Mouse (Mus musculus): ENCODE results near the gene Pigk. TPM values are rescaled to one million over a fixed set of nuclear protein-coding genes. Genes with fewer than 3 reads are reported as not detected.

Gene Pigk
- polyA plus RNA-seq, 1 experiment from 2014 or later, result 37.5 TPM

DNA sequence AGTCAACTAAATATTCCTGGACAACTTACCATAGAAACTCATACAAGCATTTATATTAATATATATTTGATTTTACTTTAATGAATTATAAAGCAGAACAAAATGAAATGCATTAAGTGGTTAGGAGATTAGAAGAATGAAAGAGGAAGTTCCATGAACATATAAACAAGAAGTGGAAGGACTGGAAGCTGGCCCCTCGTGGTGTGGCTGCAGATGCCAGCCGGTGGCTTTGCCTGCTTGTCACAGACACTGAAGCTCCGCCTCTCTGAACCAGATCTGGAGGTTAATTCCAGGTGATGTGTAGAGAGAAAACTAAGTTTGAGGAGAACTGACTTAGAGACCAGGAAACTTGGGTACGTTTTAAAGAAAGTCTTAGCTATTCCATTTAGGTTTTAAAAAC is 181.0 kb downstream of the Pigk start:
- WGBS (ENCODE audit: insufficient replicate concordance), result 49% methylated on average over 4 of the region's 4 CpGs
- Histone ChIP-seq H3K9me3 (replicated peaks; ENCODE audit: control insufficient read depth, low read length) (no peaks in the 10 kb centered on the region), H3K4me2 (no peak overlapping the region), H3K4me3 (ENCODE audit: low read depth, low read length) (no peak overlapping the region), H3K27ac (ENCODE audit: low read depth, low read length) (no peak overlapping the region), H3K9ac (ENCODE audit: low read depth, low read length) (no peak overlapping the region), H3K36me3 (ENCODE audit: control insufficient read depth, insufficient read depth, low read length) (no peaks in the 10 kb centered on the region), H3K4me1 (ENCODE audit: control insufficient read depth, insufficient read depth, low read length) (no peaks in the 10 kb centered on the region), H3K27me3 (ENCODE audit: control insufficient read depth, insufficient read depth, low read length) (no peaks in the 10 kb centered on the region)
- no peak for ATAC-seq (replicated peaks; ENCODE audit: insufficient number of reproducible peaks, low FRiP score, low TSS enrichment)

DNA sequence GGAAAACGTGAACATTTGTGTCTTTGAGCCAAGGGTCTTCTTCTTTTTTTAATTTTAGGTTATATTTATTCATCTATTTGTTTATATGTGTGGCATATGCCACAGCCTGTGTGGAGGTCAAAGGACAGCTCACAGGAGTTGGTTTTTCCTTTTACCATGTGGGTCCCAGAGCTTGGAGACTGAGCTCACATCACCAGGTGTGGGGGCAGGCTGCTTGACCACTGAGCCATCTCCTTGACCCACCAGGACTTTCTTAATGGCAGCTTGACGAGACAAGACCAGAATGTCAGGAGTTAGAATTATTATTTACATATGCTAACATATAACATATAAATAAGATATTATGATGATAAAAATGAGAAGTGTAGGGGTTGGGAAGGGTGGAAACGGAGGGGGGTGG is 182.2 kb downstream of the Pigk start:
- no peaks in the 10 kb centered on the region for H3K36me3 ChIP-seq (ENCODE audit: control insufficient read depth, insufficient read depth, low read length)
- no peak overlapping the region for H3K4me3 ChIP-seq (ENCODE audit: low read depth, low read length)
- H3K9me3 ChIP-seq (replicated peaks; ENCODE audit: control insufficient read depth, low read length), result no peaks in the 10 kb centered on the region
- no peak overlapping the region for H3K9ac ChIP-seq (ENCODE audit: low read depth, low read length)
- H3K27me3 ChIP-seq (ENCODE audit: control insufficient read depth, insufficient read depth, low read length), result no peaks in the 10 kb centered on the region
- H3K27ac ChIP-seq (ENCODE audit: low read depth, low read length), result no peak overlapping the region
- no peak overlapping the region for H3K4me2 ChIP-seq
- no peaks in the 10 kb centered on the region for H3K4me1 ChIP-seq (ENCODE audit: control insufficient read depth, insufficient read depth, low read length)
- 70% methylated on average over 3 of the region's 3 CpGs for WGBS (ENCODE audit: insufficient replicate concordance)
- no peak for ATAC-seq (replicated peaks; ENCODE audit: insufficient number of reproducible peaks, low FRiP score, low TSS enrichment)

DNA sequence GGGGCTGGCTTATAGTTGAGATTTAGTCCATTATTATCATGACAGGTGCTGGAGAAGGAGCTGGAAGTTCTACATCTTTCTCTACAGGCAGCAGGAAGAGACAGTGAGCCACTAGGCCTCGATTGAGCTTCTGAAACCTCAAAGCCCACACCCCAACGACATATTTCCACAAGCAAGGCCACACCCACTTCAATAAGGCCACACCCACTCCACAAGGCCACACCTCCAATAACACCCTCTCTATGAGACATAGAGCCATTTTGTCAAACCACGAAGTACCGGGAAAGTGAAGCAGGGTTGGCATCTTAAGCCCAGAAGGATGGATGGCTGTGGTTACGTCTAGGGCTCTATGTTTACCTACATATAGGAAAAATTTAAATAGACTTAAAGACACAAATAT is 183.3 kb downstream of the Pigk start:
- Histone ChIP-seq H3K9me3 (replicated peaks; ENCODE audit: control insufficient read depth, low read length) (no peaks in the 10 kb centered on the region), H3K4me3 (ENCODE audit: low read depth, low read length) (no peak overlapping the region), H3K27ac (ENCODE audit: low read depth, low read length) (no peak overlapping the region), H3K4me1 (ENCODE audit: control insufficient read depth, insufficient read depth, low read length) (no peaks in the 10 kb centered on the region), H3K36me3 (ENCODE audit: control insufficient read depth, insufficient read depth, low read length) (no peaks in the 10 kb centered on the region), H3K27me3 (ENCODE audit: control insufficient read depth, insufficient read depth, low read length) (no peaks in the 10 kb centered on the region), H3K9ac (ENCODE audit: low read depth, low read length) (no peak overlapping the region), H3K4me2 (no peak overlapping the region)
- WGBS (ENCODE audit: insufficient replicate concordance), result 73% methylated on average over 5 of the region's 5 CpGs
- no peak for ATAC-seq (replicated peaks; ENCODE audit: insufficient number of reproducible peaks, low FRiP score, low TSS enrichment)

DNA sequence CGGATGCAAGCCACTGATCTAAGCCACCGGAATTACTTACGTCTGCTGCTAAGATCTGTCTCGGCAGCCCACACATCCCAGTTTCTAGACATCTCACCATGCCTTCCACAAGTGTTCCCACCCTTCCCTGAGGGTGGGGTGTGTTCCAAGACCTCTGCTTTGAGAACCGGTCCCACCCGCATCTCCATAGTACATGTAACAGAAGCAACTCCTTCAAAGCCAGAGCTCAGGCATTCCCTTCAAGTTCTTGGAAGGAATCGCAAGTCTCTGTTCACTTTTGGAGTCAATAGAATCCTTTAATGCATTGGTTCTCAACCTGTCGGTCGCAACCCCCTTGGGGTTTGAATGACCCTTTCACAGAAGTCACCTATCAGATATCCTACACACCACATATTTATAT is 185.0 kb downstream of the Pigk start:
- Histone ChIP-seq H3K27ac (ENCODE audit: low read depth, low read length) (no peak overlapping the region), H3K4me1 (ENCODE audit: control insufficient read depth, insufficient read depth, low read length) (no peaks in the 10 kb centered on the region), H3K36me3 (ENCODE audit: control insufficient read depth, insufficient read depth, low read length) (no peaks in the 10 kb centered on the region), H3K4me3 (ENCODE audit: low read depth, low read length) (no peak overlapping the region), H3K4me2 (no peak overlapping the region), H3K9me3 (replicated peaks; ENCODE audit: control insufficient read depth, low read length) (no peaks in the 10 kb centered on the region), H3K9ac (ENCODE audit: low read depth, low read length) (no peak overlapping the region), H3K27me3 (ENCODE audit: control insufficient read depth, insufficient read depth, low read length) (no peaks in the 10 kb centered on the region)
- 88% methylated on average over 9 of the region's 9 CpGs for WGBS (ENCODE audit: insufficient replicate concordance)
- no peak for ATAC-seq (replicated peaks; ENCODE audit: insufficient number of reproducible peaks, low FRiP score, low TSS enrichment)

DNA sequence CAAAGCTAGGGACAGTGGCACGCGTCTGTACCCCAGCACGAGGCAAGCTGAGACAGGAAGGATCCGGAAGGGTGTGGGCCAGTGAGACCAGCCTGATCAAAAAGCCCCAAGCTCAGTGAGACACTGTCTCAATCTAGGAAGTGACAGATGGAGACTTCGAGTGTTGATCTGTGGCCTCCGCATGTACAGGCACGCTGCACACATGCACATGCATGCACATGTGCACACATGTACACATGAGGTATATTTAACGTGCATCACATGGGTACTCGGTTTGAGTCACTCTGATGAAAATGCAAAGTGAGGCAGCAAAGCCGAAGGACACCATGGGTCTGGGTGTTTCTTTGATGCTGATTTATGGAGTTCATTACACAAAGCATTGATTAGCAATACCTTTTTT is 191.1 kb downstream of the Pigk start:
- Histone ChIP-seq H3K4me1 (ENCODE audit: control insufficient read depth, insufficient read depth, low read length) (no peaks in the 10 kb centered on the region), H3K36me3 (ENCODE audit: control insufficient read depth, insufficient read depth, low read length) (no peaks in the 10 kb centered on the region), H3K4me2 (no peak overlapping the region), H3K4me3 (ENCODE audit: low read depth, low read length) (no peak overlapping the region), H3K9ac (ENCODE audit: low read depth, low read length) (no peak overlapping the region), H3K27ac (ENCODE audit: low read depth, low read length) (no peak overlapping the region), H3K27me3 (ENCODE audit: control insufficient read depth, insufficient read depth, low read length) (no peaks in the 10 kb centered on the region), H3K9me3 (replicated peaks; ENCODE audit: control insufficient read depth, low read length) (no peaks in the 10 kb centered on the region)
- ATAC-seq (replicated peaks; ENCODE audit: insufficient number of reproducible peaks, low FRiP score, low TSS enrichment), result no peak
- WGBS (ENCODE audit: insufficient replicate concordance), result 89% methylated on average over 10 of the region's 10 CpGs

DNA sequence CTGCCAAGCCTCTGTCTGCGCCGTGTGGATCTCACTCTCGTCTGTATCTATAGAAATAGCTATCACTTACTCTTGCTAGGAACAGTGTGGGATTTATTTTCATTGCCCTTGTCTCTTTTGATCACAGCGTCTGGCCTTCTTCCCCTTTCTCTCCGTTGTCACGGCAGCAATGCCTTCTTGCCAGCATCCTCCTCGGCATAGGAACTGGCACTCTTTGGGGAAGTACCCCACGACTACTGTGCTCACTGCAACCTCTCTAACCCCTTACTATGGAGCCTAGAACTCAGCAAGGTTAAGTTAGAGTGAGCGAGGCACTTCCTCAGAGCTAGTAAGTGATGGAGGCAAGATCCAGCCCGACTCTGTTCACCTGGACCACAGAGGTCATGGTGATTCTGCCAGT is 191.9 kb downstream of the Pigk start:
- Histone ChIP-seq H3K9me3 (replicated peaks; ENCODE audit: control insufficient read depth, low read length) (no peaks in the 10 kb centered on the region), H3K27ac (ENCODE audit: low read depth, low read length) (no peak overlapping the region), H3K27me3 (ENCODE audit: control insufficient read depth, insufficient read depth, low read length) (no peaks in the 10 kb centered on the region), H3K9ac (ENCODE audit: low read depth, low read length) (no peak overlapping the region), H3K4me1 (ENCODE audit: control insufficient read depth, insufficient read depth, low read length) (no peaks in the 10 kb centered on the region), H3K4me2 (no peak overlapping the region), H3K4me3 (ENCODE audit: low read depth, low read length) (no peak overlapping the region), H3K36me3 (ENCODE audit: control insufficient read depth, insufficient read depth, low read length) (no peaks in the 10 kb centered on the region)
- WGBS (ENCODE audit: insufficient replicate concordance), result 67% methylated on average over 10 of the region's 10 CpGs
- no peak for ATAC-seq (replicated peaks; ENCODE audit: insufficient number of reproducible peaks, low FRiP score, low TSS enrichment)

DNA sequence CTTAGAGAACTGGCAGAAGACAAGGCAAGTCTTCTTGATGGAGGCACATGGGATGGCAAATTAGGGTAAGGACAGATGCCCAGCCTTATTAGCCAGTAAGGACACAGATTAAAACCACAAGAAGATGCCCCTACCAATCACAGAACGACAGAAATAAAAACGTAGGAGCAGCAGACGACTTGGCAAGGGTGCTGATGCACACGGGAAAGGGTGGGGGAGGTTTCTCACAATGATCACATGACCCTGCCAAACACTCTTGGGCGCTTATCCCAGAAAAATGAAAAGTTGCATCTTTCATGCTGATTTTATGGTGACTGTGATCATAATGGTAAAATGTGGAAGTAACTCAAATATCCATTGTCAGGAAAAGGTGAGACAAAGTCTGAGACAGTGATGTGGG is 193.2 kb downstream of the Pigk start:
- no peaks in the 10 kb centered on the region for H3K9me3 ChIP-seq (replicated peaks; ENCODE audit: control insufficient read depth, low read length)
- H3K36me3 ChIP-seq (ENCODE audit: control insufficient read depth, insufficient read depth, low read length), result no peaks in the 10 kb centered on the region
- H3K4me3 ChIP-seq (ENCODE audit: low read depth, low read length), result no peak overlapping the region
- no peaks in the 10 kb centered on the region for H3K4me1 ChIP-seq (ENCODE audit: control insufficient read depth, insufficient read depth, low read length)
- no peaks in the 10 kb centered on the region for H3K27me3 ChIP-seq (ENCODE audit: control insufficient read depth, insufficient read depth, low read length)
- H3K4me2 ChIP-seq, result no peak overlapping the region
- no peak overlapping the region for H3K27ac ChIP-seq (ENCODE audit: low read depth, low read length)
- no peak overlapping the region for H3K9ac ChIP-seq (ENCODE audit: low read depth, low read length)
- no peak for ATAC-seq (replicated peaks; ENCODE audit: insufficient number of reproducible peaks, low FRiP score, low TSS enrichment)
- WGBS (ENCODE audit: insufficient replicate concordance), result 76% methylated on average over 5 of the region's 5 CpGs

DNA sequence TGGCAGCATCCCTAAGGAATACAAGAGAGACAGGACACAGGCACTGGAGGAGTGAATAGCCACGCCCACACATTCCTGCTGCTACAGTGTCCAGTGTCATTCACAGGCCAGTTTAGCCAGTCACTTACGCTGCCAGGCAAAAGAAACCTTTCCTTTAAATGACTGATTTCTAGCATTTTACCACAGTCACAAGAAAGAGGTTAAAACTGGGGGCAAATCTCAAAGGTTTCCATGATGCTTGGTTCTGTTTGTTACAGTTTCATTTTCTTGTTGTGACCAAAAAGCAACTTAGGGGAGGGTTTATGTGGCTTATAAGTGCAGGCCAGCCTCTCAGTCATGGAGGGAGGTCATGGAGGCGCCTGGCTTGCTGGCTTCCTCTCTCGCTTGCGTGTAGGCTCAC is 193.8 kb downstream of the Pigk start:
- no peaks in the 10 kb centered on the region for H3K27me3 ChIP-seq (ENCODE audit: control insufficient read depth, insufficient read depth, low read length)
- no peak overlapping the region for H3K4me2 ChIP-seq
- WGBS (ENCODE audit: insufficient replicate concordance), result 74% methylated on average over 5 of the region's 5 CpGs
- H3K27ac ChIP-seq (ENCODE audit: low read depth, low read length), result no peak overlapping the region
- no peaks in the 10 kb centered on the region for H3K4me1 ChIP-seq (ENCODE audit: control insufficient read depth, insufficient read depth, low read length)
- H3K9me3 ChIP-seq (replicated peaks; ENCODE audit: control insufficient read depth, low read length), result no peaks in the 10 kb centered on the region
- H3K4me3 ChIP-seq (ENCODE audit: low read depth, low read length), result no peak overlapping the region
- H3K36me3 ChIP-seq (ENCODE audit: control insufficient read depth, insufficient read depth, low read length), result no peaks in the 10 kb centered on the region
- no peak overlapping the region for H3K9ac ChIP-seq (ENCODE audit: low read depth, low read length)
- no peak for ATAC-seq (replicated peaks; ENCODE audit: insufficient number of reproducible peaks, low FRiP score, low TSS enrichment)

DNA sequence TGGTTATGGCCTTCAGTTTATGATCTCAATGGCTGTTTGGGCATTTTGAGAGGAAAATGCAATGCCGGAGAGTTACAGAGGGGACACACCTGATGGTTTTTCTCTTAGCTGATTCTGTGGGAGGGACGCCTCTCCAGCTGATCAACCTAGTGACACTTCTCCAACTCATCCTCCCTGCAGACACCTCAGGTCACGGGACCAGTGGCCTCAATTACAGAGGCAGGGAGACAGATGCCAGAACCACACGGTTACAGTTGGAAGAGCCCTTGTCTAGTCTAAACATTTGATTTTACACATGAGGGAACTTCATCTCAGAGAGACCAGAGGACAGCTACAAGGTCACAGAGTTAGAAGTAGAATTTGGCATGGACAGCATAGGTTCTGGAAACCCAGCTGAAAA is 197.7 kb downstream of the Pigk start:
- H3K4me2 ChIP-seq, result no peak overlapping the region
- no peak for ATAC-seq (replicated peaks; ENCODE audit: insufficient number of reproducible peaks, low FRiP score, low TSS enrichment)
- no peak overlapping the region for H3K4me3 ChIP-seq (ENCODE audit: low read depth, low read length)
- no peak overlapping the region for H3K27ac ChIP-seq (ENCODE audit: low read depth, low read length)
- no peaks in the 10 kb centered on the region for H3K36me3 ChIP-seq (ENCODE audit: control insufficient read depth, insufficient read depth, low read length)
- no peaks in the 10 kb centered on the region for H3K4me1 ChIP-seq (ENCODE audit: control insufficient read depth, insufficient read depth, low read length)
- no peaks in the 10 kb centered on the region for H3K9me3 ChIP-seq (replicated peaks; ENCODE audit: control insufficient read depth, low read length)
- no peaks in the 10 kb centered on the region for H3K27me3 ChIP-seq (ENCODE audit: control insufficient read depth, insufficient read depth, low read length)
- 74% methylated on average over 4 of the region's 4 CpGs for WGBS (ENCODE audit: insufficient replicate concordance)
- H3K9ac ChIP-seq (ENCODE audit: low read depth, low read length), result no peak overlapping the region

Measured in heart, embryonic 11.5 days (tissue).